Mouse (Mus musculus): ENCODE results near the gene Rexo4. TPM values are rescaled to one million over a fixed set of nuclear protein-coding genes. Genes with fewer than 3 reads are reported as not detected.

Gene Rexo4
- polyA plus RNA-seq, 1 experiment: 14.7 TPM

DNA sequence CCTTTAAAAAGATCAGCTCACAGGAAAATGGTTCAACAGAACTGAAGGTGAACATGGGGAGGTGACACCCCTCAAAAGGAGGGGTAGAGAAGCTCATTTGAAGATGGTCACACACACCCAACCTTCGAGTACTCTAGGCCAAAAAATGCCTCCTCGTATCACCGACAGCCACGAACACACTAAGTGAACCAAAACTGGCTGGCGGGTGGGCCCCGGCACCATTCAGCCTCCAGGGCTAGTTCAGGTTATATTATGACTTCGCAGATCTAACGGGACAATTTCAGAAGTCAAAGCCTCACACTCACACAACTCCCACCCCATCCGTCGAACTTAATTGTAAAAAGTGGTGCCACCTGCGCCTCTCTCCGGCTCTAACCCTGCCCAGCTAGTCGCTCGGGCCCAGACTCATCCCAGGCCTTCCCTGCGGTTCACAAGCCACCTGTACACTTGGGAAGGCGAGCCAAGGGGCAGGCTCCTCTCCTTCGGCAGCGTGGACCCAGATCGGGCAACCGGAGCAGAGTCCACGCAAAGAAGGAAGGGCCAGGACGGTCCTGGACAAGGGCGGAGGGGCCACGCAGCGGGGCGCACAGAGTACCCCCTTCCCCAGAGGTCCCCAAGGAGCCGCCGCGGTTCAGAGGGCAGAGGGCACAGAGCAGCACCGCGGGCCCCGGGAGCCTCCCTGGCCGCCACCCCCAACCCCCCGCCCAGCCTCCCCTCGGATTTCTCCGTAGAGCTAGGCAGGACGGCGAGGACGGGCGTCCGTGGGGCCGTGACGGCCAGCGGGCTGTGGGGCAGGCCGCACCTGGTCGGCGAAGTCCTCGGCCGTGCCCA, 31.5 kb downstream of the Rexo4 start:
- Histone ChIP-seq H3K4me3 (ENCODE audit: low read depth, low read length) (peak overlapping the region; percentile 94), H3K27ac (ENCODE audit: insufficient read depth, low read depth, low read length) (peak overlapping the region; percentile 88), H3K4me1 (ENCODE audit: control insufficient read depth, insufficient read depth, insufficient read length, low read length) (peaks cover 35% of the 10 kb centered on the region), H3K36me3 (ENCODE audit: control insufficient read depth, insufficient read depth, low read length) (peaks cover 19% of the 10 kb centered on the region), H3K27me3 (ENCODE audit: control insufficient read depth, insufficient read depth, low read length) (no peaks in the 10 kb centered on the region)
- TF ChIP-seq CTCF (IDR thresholded peaks at IDR 0.05; ENCODE audit: extremely low read depth, insufficient read length, insufficient replicate concordance, low read depth, low read length): no peak
- no peak for TF ChIP-seq POLR2A (IDR thresholded peaks at IDR 0.05; ENCODE audit: low read depth, low read length)
- WGBS: under 1% methylated on average over 49 of the region's 49 CpGs

DNA sequence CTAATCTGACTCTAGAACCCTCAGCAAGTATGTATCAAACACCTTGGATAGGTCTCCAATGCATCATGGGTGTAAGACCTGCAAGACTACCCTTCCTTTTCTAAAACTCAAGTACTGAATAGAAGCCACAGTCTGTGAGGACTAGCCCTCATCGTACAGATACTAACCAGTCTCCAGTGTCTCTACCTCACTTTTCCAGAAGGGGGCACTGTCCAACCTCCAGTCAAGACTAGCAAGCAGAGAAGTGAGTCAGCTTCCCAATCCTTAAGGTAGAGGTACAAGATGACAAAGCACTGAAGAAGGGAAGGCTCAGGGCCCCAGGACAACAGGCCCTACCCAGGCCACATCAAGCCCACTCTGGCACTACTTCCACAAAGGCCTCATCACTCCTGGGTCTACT, 33.8 kb downstream of the Rexo4 start:
- H3K27me3 ChIP-seq (ENCODE audit: control insufficient read depth, insufficient read depth, low read length): no peaks in the 10 kb centered on the region
- H3K4me1 ChIP-seq (ENCODE audit: control insufficient read depth, insufficient read depth, insufficient read length, low read length): peaks cover 32% of the 10 kb centered on the region
- peak overlapping the region; percentile 14; the same call in 1 of the 2 replicates for H3K4me3 ChIP-seq (ENCODE audit: low read depth, low read length)
- H3K27ac ChIP-seq (ENCODE audit: insufficient read depth, low read depth, low read length): 0 out of 2 replicates have a peak overlapping the region, but pooled peaks have one; percentile 0
- H3K36me3 ChIP-seq (ENCODE audit: control insufficient read depth, insufficient read depth, low read length): peaks cover 36% of the 10 kb centered on the region
- WGBS: 5% methylated on average over 1 of the region's 1 CpGs
- peak; percentile 37; the same call in 1 of the 2 replicates for TF ChIP-seq CTCF (IDR thresholded peaks at IDR 0.05; ENCODE audit: extremely low read depth, insufficient read length, insufficient replicate concordance, low read depth, low read length)
- TF ChIP-seq POLR2A (IDR thresholded peaks at IDR 0.05; ENCODE audit: low read depth, low read length): no peak

DNA sequence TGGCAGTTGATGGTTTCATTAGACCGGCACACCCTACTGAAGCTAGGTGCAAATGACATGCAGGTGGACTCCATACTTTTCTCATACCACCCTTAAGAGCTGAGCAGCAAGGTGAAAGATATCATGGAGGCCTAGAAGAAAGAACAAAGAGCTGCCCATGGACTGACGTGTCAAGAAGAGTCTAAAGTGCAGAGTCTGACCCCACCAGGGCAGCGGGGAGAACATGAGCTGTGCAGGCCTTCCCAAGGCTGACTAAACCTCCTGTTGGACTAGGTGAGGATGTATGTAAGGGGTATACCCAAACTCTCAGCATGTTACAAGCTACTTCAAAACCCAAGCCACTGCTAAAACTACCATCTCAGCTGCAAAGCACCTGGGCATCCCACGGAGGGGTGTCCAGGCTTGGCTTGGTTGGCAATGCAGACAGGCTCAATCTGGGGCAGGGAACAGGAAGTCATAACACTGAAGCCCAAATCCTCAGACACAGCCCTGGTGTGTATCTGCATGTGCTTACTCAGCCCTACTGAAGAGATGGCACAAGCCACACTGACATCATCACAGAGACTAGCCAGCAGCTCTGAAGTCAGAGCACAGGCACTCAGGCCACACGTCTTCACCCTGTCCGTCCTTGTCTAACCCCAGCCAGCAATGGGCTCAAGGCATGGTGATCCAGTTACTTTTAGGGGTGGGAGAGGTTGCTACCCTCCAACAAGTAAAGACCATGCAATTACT, 36.3 kb downstream of the Rexo4 start:
- WGBS: 62% methylated on average over 6 of the region's 6 CpGs
- Histone ChIP-seq H3K4me1 (ENCODE audit: control insufficient read depth, insufficient read depth, insufficient read length, low read length) (peaks cover 16% of the 10 kb centered on the region; the same call in 1 of the 2 replicates), H3K36me3 (ENCODE audit: control insufficient read depth, insufficient read depth, low read length) (peaks cover 58% of the 10 kb centered on the region), H3K27me3 (ENCODE audit: control insufficient read depth, insufficient read depth, low read length) (no peaks in the 10 kb centered on the region), H3K4me3 (ENCODE audit: low read depth, low read length) (no peak overlapping the region), H3K27ac (ENCODE audit: insufficient read depth, low read depth, low read length) (peak overlapping the region; percentile 65; the same call in 1 of the 2 replicates)
- no peak for TF ChIP-seq CTCF (IDR thresholded peaks at IDR 0.05; ENCODE audit: extremely low read depth, insufficient read length, insufficient replicate concordance, low read depth, low read length)
- TF ChIP-seq POLR2A (IDR thresholded peaks at IDR 0.05; ENCODE audit: low read depth, low read length): no peak

DNA sequence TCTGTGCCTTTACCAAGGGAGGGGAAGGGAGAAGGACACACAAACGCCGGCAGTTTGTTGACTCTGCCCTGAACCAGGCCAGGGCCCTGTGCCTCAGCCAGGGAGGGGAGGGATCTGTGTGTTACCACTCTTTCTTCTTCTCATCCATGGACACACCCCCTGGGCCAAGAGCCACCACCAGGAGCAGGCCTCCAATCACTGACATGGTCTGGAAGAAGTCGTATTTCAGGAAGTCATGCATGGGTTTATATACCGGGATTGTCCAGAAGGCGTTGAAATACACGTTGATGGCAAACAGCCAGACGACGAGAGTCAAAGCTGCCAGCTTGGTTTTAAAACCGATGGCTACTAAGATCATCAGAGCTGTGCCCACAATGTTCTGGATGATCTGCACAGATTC, 42.4 kb downstream of the Rexo4 start:
- Histone ChIP-seq H3K27me3 (ENCODE audit: control insufficient read depth, insufficient read depth, low read length) (no peaks in the 10 kb centered on the region), H3K36me3 (ENCODE audit: control insufficient read depth, insufficient read depth, low read length) (peaks cover 77% of the 10 kb centered on the region), H3K4me1 (ENCODE audit: control insufficient read depth, insufficient read depth, insufficient read length, low read length) (peaks cover 22% of the 10 kb centered on the region), H3K27ac (ENCODE audit: insufficient read depth, low read depth, low read length) (no peak overlapping the region), H3K4me3 (ENCODE audit: low read depth, low read length) (no peak overlapping the region)
- TF ChIP-seq POLR2A (IDR thresholded peaks at IDR 0.05; ENCODE audit: low read depth, low read length): no peak
- no peak for TF ChIP-seq CTCF (IDR thresholded peaks at IDR 0.05; ENCODE audit: extremely low read depth, insufficient read length, insufficient replicate concordance, low read depth, low read length)
- WGBS: 29% methylated on average over 9 of the region's 9 CpGs

DNA sequence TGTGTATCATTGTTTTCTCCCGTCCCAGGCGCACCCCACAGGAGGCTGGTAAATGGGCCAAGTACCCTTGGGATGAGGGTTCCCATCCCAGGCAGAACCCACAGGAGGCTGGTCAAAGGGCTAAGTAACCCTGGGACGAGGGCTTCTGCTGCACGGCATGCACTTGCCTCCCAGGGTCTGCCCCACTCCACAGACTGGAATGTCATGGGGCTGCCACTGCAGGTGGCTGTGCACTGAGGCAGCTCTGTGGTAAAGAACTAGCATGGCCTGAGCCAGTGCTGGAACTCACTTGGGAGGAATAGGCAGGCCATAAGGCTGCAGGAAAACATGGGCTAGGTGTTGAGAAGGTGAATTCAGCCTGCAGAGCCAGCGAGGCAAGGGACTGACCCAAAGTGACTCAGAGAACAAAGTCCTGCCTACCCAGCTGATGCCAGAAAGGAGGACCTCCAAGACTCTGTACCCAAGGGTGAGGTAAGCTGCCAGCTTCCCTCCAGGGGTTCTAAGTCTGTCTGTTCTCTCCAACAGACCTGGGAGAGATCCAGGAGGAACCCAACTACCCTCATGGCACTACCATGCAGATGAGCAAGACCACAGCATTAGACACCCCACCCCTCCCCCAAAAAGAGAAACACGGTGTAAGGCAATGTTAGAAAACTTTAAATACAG, 43.9 kb downstream of the Rexo4 start:
- Histone ChIP-seq H3K27me3 (ENCODE audit: control insufficient read depth, insufficient read depth, low read length) (no peaks in the 10 kb centered on the region), H3K27ac (ENCODE audit: insufficient read depth, low read depth, low read length) (peak overlapping the region; percentile 58), H3K36me3 (ENCODE audit: control insufficient read depth, insufficient read depth, low read length) (peaks cover 64% of the 10 kb centered on the region), H3K4me1 (ENCODE audit: control insufficient read depth, insufficient read depth, insufficient read length, low read length) (peaks cover 23% of the 10 kb centered on the region), H3K4me3 (ENCODE audit: low read depth, low read length) (no peak overlapping the region)
- 71% methylated on average over 6 of the region's 6 CpGs for WGBS
- no peak for TF ChIP-seq CTCF (IDR thresholded peaks at IDR 0.05; ENCODE audit: extremely low read depth, insufficient read length, insufficient replicate concordance, low read depth, low read length)
- no peak for TF ChIP-seq POLR2A (IDR thresholded peaks at IDR 0.05; ENCODE audit: low read depth, low read length)

DNA sequence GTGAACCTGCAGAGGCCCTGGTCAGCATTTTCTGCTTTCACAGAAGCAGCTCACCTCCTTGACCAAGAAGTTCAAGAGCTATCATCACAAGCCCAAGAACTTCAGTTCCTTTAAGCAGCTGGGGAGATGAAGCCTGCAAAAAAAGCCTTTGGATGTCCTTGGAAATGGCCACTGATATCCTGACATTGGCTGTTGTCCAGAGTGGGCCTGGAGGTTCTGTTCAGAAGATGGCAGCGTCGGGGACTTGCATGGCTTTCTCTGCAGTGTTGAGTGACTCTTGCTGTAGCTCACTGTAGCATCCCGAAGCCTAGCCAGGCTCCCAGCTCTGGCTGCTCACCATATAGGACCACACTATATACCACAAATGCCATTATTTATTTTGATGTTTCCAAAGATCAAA, 44.5 kb downstream of the Rexo4 start:
- Histone ChIP-seq H3K27ac (ENCODE audit: insufficient read depth, low read depth, low read length) (no peak overlapping the region), H3K36me3 (ENCODE audit: control insufficient read depth, insufficient read depth, low read length) (peaks cover 58% of the 10 kb centered on the region), H3K4me3 (ENCODE audit: low read depth, low read length) (no peak overlapping the region), H3K4me1 (ENCODE audit: control insufficient read depth, insufficient read depth, insufficient read length, low read length) (peaks cover 23% of the 10 kb centered on the region), H3K27me3 (ENCODE audit: control insufficient read depth, insufficient read depth, low read length) (no peaks in the 10 kb centered on the region)
- 79% methylated on average over 3 of the region's 3 CpGs for WGBS
- TF ChIP-seq POLR2A (IDR thresholded peaks at IDR 0.05; ENCODE audit: low read depth, low read length) (no peak), CTCF (IDR thresholded peaks at IDR 0.05; ENCODE audit: extremely low read depth, insufficient read length, insufficient replicate concordance, low read depth, low read length) (no peak)
